Mouse (Mus musculus) stomach, postnatal 0 days (tissue): ENCODE measurements around the gene Tnfrsf14.

Source experiments
- CTCF ChIP-seq: IDR thresholded peaks from 2 replicates; pipeline ENCODE4 v1.5.1; 2016; ENCODE audit warnings: antibody characterized with exemption, low read depth, mild to moderate bottlenecking, moderate library complexity
- EP300 ChIP-seq: optimal IDR thresholded peaks from 2 replicates; pipeline ENCODE3; 2016; ENCODE audit warnings: antibody characterized with exemption

- TF ChIP-seq CTCF (no peak), EP300 (no peak)
These were observed 14.5 kb downstream of the Tnfrsf14 start for GRCm38 (mm10) chr4:154913845-154914244.
